Mouse (Mus musculus) embryonic fibroblast, embryonic 13.5 days (primary cell): Measurements from ENCODE around the gene Dscam. TPM values are rescaled to one million over a fixed set of nuclear protein-coding genes. Genes with fewer than 3 reads are reported as not detected.

Experiments used
- H3K27ac ChIP-seq: 2 replicates; pipeline ENCODE4 v1.5.1; 2012; ENCODE audit warnings: low read length, control low read depth, inconsistent platforms; ENCODE audit not compliant: insufficient read depth
- H3K4me1 ChIP-seq: 2 replicates; pipeline ENCODE4 v1.6.1; 2011; ENCODE audit warnings: low read length; ENCODE audit not compliant: control insufficient read depth, insufficient read depth
- H3K4me3 ChIP-seq: 2 replicates; pipeline ENCODE4 v1.5.1; 2011; ENCODE audit warnings: mild to moderate bottlenecking, control low read depth, low read length; ENCODE audit not compliant: insufficient read depth
- CTCF ChIP-seq: IDR thresholded peaks from 2 replicates; pipeline ENCODE4 v1.5.1; 2011; ENCODE audit warnings: mild to moderate bottlenecking, control low read depth, low read length, moderate library complexity, borderline replicate concordance; ENCODE audit not compliant: insufficient read depth
- POLR2A ChIP-seq: IDR thresholded peaks from 2 replicates; pipeline ENCODE4 v1.6.1; 2011; ENCODE audit warnings: low read depth, mild to moderate bottlenecking, control low read depth, low read length, moderate library complexity
- polyA plus RNA-seq: library from polyadenylated mRNA; stranded (reverse); fragments of >200 nt; gene quantifications from 2 replicates; pipeline ENCODE4 v1.2.4, GENCODE M21; 2011; ENCODE audit warnings: low read depth; ENCODE audit not compliant: missing spikeins, insufficient read length

The Dscam gene
- polyA plus RNA-seq, 1 experiment: 0.19 TPM

GRCm38 (mm10) chr16:97007892-97008527 lies 162.5 kb downstream of the Dscam start:
- TF ChIP-seq POLR2A: no peak
- no peak for TF ChIP-seq CTCF
- no peaks in the 10 kb centered on the region for H3K4me1 ChIP-seq
- H3K4me3 ChIP-seq: no peak overlapping the region
- H3K27ac ChIP-seq: no peak overlapping the region

GRCm38 (mm10) chr16:97006854-97007182 lies 163.7 kb downstream of the Dscam start:
- Histone ChIP-seq H3K4me1 (no peaks in the 10 kb centered on the region), H3K27ac (no peak overlapping the region), H3K4me3 (no peak overlapping the region)
- TF ChIP-seq CTCF (no peak), POLR2A (no peak)

GRCm38 (mm10) chr16:97006041-97006853 lies 164.3 kb downstream of the Dscam start:
- Histone ChIP-seq H3K27ac (no peak overlapping the region), H3K4me3 (no peak overlapping the region), H3K4me1 (no peaks in the 10 kb centered on the region)
- TF ChIP-seq POLR2A (no peak), CTCF (no peak)

- TF ChIP-seq CTCF (no peak), POLR2A (no peak)
- no peak overlapping the region for H3K4me3 ChIP-seq
- H3K27ac ChIP-seq: no peak overlapping the region
- no peaks in the 10 kb centered on the region for H3K4me1 ChIP-seq
Measured at GRCm38 (mm10) chr16:97003965-97004364, 166.6 kb downstream of the Dscam start.

- H3K27ac ChIP-seq: no peak overlapping the region
- H3K4me3 ChIP-seq: no peak overlapping the region
- no peaks in the 10 kb centered on the region for H3K4me1 ChIP-seq
- TF ChIP-seq CTCF: no peak
- no peak for TF ChIP-seq POLR2A
Measured at GRCm38 (mm10) chr16:97002837-97003236, 167.7 kb downstream of the Dscam start.

- Histone ChIP-seq H3K27ac (no peak overlapping the region), H3K4me1 (no peaks in the 10 kb centered on the region), H3K4me3 (no peak overlapping the region)
- TF ChIP-seq POLR2A: no peak
- TF ChIP-seq CTCF: no peak
Measured at GRCm38 (mm10) chr16:97002189-97002588, 168.4 kb downstream of the Dscam start.

- no peak overlapping the region for H3K27ac ChIP-seq
- no peak overlapping the region for H3K4me3 ChIP-seq
- no peaks in the 10 kb centered on the region for H3K4me1 ChIP-seq
- TF ChIP-seq POLR2A (no peak), CTCF (no peak)
Measured at GRCm38 (mm10) chr16:96996854-96997253, 173.7 kb downstream of the Dscam start.

- TF ChIP-seq POLR2A (no peak), CTCF (no peak)
- H3K27ac ChIP-seq: no peak overlapping the region
- no peak overlapping the region for H3K4me3 ChIP-seq
- H3K4me1 ChIP-seq: no peaks in the 10 kb centered on the region
Measured at GRCm38 (mm10) chr16:96995858-96996257, 174.7 kb downstream of the Dscam start.

- TF ChIP-seq POLR2A (no peak), CTCF (no peak)
- no peak overlapping the region for H3K4me3 ChIP-seq
- no peak overlapping the region for H3K27ac ChIP-seq
- H3K4me1 ChIP-seq: no peaks in the 10 kb centered on the region
Measured at GRCm38 (mm10) chr16:96987396-96987795, 183.2 kb downstream of the Dscam start.

GRCm38 (mm10) chr16:96973300-96973699 lies 197.3 kb downstream of the Dscam start:
- H3K4me1 ChIP-seq: no peaks in the 10 kb centered on the region
- no peak overlapping the region for H3K4me3 ChIP-seq
- H3K27ac ChIP-seq: no peak overlapping the region
- TF ChIP-seq POLR2A (no peak), CTCF (no peak)
